Mouse (Mus musculus) adrenal gland, postnatal 14 days (tissue): ENCODE data around the gene Epor. TPM values are rescaled to one million over a fixed set of nuclear protein-coding genes. Genes with fewer than 3 reads are reported as not detected.

Source experiments
- DNase-seq: peaks from one replicate; pipeline ENCODE4 v3.0.0; 2021; ENCODE audit warnings: mixed read lengths
- total RNA-seq: library from RNA; stranded (reverse); gene quantifications from 2 replicates; pipeline ENCODE4 v1.2.3, GENCODE M21; 2021

Epor gene
- total RNA-seq, 1 experiment from 2014 or later: 4.1 TPM

DNA sequence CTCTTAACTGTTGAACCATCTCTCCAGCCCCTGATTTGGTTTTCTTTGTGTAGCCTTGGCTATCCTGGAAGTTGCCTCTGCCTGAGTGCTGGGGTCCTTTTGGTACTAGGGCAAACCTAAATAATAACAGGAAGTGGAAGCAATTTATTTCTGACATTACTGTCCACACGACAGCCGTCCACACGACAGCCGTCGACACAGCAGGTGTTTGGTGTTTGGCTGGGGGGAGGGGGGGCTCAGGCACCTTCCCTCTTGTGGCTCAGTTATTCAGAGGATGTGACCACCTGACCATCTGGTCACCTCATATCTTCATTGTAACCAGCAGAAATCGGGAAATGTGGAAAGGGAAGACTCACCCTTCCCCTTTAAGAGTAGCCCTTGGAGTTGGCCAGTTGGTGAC lies 5.6 kb upstream of the Epor start:
- no peak for DNase-seq

DNA sequence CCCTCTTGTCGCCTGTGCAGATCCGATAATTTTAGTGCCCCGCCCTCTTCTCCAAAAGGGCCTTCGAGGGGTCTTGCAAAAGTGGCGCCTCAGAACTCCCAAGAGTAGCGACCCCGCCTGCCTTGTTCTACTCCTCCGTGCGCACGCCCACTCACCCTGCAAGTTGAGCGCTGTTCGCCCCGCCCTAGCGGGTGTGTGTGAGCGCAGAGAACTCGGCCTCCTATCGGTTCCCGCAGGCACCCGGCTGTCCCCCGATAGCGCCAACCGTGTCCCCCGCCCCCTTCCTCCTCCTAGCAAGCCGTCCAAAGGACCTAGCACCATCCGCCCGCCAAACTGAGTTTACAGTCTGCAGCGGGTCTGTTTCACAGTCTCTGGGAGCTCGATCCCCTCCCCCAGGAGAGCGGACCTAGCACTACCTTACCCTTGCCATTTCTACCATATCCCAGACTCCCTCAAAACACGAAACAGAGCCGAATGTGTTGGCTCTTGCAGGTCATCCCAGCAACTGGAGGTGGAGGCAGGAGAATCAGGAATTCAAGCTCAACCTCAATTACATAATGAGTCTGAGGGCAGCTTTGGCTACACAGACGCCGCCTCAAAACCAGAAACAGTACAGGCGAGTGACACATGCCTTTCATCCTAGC lies 768 bp downstream of the Epor start:
- peak; percentile 71 for DNase-seq

DNA sequence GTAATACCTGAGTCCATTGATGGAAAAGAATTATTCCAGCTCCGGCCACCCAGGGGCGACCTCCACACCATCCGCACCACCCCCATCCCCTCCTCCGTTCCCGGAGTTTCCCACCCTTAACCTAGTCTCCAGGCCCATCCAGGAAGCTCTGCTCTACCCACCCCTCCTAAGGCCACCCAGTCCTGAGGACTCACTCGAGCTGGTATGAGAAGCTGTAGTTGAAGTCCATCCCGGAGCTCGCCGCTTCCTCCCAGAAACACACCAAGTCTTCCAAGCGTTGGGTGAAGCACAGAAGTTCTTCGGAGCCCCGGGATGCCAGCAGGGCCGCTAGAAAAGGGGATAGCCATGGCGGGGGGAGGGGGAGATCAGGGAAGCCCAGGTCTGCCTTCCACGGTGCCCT lies 1.3 kb downstream of the Epor start:
- no peak for DNase-seq

DNA sequence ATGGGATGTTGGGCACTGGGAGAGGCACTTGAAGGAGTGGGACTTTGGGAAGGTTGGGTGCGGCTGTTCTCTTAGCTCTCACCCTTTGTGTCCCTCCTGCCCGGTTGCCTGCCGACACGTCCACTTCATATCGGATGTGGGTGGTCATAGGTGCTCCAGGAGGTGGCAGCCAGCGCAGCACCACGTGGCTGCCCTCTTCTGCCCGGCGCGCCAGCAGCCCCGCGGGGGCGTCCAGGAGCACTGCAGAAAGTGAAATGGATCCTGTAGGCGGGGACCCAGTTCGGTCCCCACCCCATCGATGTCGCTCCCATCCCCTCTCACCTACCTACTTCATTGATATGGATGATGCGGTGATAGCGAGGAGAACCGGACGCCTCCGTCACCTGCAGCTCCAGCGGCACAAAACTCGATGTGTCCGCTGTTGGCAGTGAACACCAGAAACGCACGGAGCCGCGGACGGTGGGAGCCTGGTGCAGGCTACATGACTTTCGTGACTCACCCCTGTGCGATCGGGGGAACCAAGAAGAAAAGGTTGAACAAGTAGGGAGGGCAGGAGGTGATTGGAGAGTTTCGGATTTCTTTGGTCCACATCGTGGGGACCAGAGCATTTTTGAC lies 1.8 kb downstream of the Epor start:
- no peak for DNase-seq

DNA sequence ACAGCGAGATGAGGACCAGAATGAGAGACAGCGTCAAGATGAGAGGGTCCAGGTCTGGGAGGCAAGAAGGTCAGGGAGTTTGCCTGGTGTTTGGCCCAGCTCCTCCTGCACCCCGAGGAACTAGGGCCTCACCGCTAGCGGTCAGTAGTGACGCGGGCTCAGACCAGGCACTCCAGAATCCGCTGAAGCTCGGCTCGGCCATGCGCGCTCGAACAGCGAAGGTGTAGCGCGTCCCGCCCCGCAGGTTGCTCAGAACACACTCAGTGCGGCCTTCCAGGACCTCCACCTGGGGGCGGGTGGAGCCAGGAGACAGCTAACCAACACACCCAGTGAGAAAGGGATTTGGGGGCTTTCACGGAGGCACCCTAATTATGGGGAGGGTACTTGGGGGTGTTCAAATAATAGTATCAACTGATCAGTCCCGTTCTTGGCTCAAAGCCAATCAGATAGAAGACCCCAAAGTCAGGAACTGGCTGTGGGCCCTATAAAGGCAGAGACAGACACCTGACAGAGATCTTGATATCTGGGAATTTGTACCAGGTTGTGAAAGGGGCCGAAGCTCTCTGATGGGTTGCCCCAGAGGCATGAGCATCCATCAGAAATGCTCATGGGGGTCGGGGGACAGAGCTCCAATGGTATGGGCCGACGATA lies 2.6 kb downstream of the Epor start:
- peak; percentile 51 for DNase-seq

DNA sequence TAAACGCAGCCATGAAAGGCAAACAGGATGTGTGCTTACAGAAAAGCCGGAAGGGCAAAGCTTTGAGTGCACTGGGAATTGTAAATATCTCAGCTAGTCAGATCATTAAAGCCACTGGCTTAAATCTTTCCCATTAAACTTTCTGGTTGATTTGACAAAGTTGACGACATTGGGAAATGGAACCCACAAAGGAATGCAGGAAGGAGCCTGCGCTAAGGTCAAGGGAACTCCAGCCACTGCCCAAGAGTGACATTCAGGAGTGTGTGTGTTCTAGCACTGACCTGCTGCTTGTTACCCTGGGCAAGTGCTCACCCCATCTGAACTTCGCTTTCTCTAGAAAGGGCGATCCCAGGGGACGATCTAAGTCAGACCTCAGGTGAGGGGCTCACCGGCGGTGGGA lies 3.2 kb downstream of the Epor start:
- DNase-seq: no peak

DNA sequence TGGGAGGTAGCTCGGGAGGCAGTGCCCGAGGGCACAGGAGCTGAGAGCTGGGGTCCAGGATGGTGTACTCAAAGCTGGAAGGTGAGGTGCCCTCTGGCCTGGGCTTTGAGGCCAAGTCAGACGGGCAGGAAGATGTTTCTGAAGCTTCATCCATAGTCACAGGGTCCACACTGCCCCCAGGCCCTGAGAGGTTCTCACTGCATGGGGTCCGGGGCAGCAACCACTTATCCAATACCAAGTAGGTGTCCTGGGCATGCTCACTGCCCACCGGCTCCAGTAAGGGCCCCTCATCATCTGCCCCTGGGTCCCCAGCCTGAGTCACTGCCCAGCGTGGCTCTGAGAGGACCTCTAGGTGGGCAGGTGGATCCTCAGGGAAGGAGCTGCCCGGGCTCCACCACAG lies 4.1 kb downstream of the Epor start:
- DNase-seq: no peak

DNA sequence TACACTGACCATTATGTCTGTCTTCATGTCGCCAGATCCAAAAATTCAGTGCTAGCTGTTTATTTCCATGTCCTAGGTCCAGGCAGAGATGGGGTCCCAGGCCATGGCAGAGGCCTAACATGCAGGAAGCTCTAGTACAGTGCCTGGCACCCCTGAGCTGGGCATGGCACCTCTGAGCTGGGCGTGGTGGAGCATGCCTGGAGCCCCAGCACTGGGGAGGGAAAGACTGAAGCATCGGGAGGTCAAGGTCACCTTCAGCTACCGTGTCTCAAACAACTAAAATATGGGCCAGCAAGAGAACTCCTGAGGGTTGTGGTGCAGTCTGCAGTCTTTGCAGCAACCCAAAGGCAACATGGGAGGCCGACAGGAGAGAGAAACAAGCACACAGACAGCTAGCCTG lies 4.9 kb downstream of the Epor start:
- DNase-seq: no peak

DNA sequence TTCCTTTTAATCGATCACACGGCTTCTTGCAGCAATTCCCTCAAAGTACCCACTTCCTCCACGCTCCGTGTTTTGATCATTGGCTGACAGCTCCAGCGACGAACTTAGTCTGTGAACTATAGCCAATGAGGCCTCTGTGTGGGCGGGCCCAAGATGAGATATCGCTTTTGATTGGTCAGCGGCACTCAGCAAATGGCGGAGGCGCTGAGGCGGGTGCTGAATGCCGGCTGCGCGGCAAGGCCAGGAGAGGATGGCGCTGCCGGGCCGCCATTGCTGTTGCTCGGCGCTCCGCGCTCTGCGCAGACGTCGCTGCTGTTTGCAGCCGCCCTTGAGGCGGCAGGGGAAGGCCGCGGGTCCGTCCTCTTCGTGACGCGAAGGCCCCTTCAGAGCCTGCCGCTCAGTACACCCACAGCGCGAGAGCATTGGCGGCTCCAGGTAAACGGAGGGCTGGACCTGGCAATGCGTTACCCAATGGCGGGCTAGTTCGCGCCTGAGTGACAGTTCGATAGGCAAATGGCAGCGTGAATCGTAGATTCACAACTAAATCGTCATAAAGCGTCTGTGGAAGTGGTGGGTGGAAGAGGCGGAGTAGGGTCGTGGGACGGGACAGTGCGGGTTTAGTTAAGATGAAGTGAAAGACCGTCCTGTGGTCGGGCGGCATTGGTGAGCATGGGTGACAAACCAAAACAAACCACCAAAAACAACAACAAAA lies 7.6 kb downstream of the Epor start, which contains the start of gene Swsap1:
Gene Swsap1, plus strand, starts transcription at position 186 of the 712 bp plus-strand sequence.
- DNase-seq: peak; percentile 97

DNA sequence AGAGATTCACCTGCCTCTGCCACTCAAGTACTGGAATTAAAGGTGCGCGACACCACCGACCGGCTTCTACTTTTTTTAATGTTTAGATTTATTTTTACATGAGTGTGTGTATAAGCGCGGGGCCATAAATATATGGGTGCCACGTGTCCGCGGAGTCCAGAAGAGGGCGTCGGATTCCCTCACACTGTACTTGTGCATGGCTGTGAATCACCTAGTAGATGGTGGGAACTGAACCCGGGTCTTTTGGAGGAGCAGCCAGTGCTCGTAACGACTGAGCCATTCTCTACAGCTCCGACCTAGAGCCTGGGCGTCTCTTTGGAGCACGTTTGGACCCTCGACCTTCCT lies 8.1 kb downstream of the Epor start:
- no peak for DNase-seq

DNA sequence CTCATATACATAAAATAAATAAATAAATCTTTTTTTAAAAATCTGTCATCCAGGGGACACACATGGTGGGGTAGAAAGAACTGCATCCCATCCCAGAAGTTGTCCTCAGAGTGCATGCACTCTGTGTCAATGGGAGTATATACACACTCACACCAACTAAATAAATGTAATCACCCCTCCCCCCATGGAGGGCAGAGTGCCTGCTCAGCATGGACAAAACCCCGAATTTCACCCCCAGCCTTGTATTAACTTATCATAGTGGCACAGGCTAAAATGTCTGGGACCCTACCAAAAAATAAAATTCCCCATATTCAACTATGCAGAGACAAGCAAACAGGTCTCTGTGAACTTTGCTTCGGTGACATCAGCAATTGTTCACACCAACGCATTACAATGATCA lies 8.7 kb downstream of the Epor start:
- no peak for DNase-seq

DNA sequence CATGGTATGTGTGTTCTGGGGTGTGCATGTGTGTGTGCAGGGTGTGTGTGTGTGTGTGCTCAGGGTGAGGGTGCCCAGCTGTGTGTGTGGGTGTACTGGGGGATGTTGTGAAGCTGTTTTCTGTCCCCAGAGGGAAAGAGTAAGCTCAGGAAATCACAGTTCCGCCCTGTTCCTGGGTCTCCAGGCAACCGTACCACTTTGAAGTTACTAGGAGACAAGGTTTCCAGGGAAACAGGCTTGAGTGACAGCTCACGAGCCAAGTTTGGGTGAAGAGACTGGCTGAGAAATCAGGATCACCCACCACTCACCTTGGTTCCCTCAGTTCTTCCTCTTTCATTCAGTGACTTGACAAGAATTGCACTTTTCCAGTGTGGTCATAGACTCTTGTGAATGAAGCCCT lies 9.7 kb downstream of the Epor start:
- no peak for DNase-seq

DNA sequence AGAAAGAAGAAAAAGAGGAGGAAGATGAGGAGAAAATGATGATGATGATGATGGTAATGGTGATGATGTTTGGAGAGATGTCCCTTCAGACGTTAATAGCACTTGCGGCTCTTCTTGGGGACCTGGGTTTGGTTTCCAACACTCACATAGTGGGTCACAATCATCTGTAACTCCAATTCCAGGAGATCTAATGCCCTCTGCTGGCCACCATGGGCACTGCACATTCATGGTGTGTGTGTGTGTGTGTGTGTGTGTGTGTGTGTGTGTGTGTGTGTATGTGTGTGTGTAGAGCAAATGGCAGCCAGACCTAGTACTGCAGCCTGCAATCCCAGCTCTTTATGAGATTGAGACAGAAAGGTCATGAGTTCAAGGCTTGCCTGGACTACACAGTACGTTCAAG lies 11.3 kb downstream of the Epor start:
- DNase-seq: no peak

DNA sequence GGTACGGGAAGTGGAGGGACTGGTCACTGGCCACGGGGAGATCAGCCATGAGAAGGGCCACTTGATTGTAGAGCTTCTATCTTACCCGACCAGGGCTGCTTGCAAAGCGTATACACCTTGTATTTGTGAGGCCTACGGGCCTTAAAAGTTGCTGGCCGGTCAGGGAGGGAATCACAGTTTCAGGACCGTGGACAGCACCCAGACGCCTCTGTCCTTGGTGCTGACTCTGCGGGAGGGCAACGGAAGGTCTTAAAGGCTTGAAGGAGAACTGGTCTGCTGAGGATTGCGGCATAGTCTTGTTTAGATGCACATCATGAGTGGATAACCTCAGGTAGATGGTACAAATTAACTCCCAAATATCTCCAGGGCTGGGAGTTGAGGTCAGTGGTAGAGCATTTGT lies 13.0 kb downstream of the Epor start:
- DNase-seq: peak; percentile 85

DNA sequence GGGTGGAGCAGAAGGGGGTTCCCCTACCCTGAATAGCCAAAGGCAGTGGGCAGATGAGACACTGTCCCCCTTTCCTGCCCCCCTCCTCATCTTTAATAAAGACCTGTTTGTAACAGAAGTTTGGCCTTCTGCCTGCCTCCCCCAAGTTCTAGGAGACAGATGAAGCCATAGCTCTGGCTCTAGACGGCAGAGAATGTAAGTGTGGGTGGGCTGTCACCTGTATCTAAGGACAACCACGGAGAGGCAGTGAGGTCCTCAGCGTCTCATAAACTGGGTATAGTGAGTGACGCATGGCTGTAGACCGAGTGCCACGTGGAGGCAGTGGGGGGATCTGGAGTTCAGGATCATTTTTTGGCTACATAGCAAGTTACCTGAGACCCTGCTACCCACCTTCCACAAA lies 14.5 kb downstream of the Epor start:
- DNase-seq: no peak

DNA sequence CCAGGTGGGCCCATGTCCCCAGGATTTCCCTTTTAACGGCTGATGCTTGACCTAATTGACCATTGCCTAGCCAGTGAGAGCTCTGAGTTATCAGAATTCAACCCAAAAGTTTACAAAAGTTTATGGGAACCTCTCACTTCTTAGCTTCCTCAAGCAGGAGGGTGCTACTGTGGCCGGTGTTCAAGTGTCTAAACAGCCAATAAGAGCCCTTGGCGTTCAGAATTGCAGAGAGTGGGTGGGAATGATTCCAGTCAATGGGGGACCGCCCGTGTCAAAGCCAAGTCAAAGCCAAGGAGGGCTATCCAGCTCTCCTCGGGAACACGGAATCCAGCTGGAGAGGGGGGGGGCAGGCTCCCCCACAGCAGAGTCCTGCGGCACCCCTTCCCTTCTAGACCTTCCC lies 15.2 kb downstream of the Epor start:
- no peak for DNase-seq

DNA sequence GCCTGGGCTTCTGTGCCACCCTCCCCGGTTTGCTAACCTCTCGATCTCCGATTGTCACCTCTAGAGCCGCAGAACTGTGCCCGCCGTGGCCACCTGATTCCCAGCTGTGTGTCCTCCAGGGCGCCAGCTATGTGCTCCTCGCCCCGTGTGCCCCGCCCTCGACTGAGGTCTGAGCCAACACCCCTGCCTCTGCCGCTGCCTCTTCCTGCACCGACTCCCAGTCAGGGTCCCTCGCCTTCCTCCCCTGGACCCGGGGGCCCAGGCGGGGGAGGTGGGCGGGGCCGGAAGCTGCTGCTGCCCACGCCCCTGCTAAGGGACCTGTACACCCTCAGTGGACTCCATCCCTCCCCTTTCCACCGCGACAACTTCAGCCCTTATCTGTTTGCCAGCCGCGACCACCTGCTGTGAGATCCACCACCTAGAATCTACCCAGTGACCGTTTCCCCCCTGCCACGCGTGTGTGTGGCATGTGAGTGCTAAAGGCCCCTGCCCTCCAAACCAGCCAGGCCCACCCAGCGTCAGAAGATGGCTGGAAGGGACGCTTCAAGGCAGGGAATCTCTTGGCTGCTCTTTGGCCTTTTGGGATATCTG lies 15.7 kb downstream of the Epor start:
- DNase-seq: no peak

DNA sequence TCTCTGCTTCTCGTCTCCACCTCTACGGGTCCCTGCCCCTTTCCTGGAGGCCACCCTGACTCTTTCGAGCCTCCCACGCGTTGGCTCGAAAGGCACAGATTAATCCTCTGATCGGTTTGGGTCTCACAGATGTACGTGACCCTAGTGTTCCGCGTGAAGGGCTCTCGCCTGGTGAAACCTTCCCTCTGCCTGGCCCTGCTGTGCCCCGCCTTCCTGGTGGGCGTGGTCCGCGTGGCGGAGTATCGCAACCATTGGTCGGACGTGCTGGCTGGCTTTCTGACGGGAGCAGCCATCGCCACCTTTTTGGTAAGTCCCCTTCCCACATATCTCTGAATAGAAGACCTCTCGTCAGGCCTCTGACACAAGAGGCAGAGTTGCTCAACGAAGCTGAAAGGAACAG lies 19.0 kb downstream of the Epor start:
- peak; percentile 43 for DNase-seq

DNA sequence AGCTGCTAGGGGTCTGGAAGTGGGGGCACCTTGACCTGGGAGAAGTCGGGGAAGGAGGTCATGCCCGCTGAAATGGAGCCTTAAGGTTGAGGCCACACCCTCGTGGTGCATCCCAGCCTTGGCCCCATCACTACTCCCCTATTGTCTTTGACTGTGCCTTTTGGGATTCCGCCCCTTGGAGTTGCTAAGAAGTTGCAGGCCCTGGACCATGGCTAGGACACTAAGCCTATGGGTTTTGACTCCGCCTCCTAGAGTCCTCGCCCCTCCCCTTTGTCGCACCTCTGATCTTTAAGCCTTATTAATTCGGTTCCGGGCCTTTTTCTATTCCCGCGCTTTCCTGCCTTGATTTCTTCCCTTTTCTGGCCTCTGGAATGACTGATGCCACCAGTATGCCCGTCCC lies 19.7 kb downstream of the Epor start:
- DNase-seq: no peak

DNA sequence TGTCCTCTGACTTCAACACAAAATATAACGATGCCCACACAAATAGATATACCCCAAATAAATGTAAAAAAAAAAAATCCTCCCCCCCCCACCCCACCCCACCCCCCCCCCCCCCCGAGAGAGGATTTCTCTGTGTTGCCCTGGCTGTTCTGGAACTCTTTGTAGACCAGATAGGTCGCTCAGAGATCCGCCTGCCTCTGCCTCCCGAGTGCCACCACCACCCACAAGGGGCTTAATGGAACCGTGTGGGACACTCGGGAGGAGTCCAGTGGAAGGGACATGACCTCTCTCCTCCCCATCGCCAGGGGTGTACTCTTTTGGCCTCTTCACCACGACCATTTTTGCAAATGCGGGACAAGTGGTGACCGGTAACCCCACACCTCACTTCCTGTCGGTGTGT lies 20.3 kb downstream of the Epor start:
- DNase-seq: no peak

DNA sequence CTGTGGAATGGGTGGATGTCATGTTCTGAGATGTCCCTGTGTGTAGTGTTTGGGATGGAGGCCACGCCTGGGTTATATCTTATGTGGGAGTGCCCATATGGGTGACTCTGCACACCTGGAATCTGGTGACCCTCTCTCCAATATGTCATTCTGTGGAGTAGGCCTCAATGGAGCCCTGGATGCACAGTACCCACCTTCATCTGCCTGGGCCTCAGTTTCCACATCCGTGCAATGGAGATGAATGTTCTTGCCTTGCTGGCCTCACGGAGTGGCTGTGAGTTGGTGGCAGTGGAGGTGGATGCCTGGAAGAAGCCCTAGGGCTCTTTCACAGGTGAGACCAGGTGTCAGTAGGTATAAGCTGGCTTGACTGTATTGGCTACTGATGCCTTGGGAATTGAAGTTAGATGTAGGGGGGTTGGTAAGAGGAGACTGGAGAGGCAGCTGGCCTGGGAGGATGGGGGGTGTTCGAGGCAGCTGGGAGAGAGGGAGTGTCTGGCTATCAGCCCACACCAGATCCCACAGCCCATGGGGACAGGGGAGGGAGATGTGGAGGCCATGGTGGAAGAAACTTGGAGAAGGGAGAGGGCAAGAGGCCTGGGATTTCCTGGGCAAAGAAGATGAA lies 25.0 kb downstream of the Epor start:
- DNase-seq: no peak

DNA sequence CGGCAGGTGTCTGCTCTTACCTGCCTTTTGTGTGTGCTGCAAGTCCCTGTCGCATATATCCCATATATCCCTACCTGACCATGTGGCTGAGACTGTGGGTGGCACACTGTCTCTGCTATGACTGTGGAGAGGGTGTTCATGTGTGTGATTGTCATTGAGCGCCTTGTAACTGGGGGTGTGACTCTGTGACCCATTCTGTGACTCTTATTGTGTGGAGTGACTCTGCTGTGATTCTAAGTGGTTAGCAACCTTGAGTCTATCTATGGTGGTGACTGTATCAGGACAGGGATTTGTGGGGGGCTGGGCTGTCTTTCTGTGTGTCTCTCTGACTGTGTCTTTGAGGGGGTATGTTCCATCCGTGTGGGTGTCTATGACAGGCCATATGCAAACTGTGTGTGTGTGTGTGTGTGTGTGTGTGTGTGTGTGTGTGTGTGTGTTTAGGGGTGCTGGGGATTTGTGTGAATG lies 25.6 kb downstream of the Epor start:
- peak; percentile 58 for DNase-seq
